Mouse (Mus musculus): ENCODE data around the gene Kcnh3. TPM values are rescaled to one million over a fixed set of nuclear protein-coding genes. Genes with fewer than 3 reads are reported as not detected.

Kcnh3 gene
- polyA plus RNA-seq, 1 experiment from 2014 or later, result 11.0 TPM

DNA sequence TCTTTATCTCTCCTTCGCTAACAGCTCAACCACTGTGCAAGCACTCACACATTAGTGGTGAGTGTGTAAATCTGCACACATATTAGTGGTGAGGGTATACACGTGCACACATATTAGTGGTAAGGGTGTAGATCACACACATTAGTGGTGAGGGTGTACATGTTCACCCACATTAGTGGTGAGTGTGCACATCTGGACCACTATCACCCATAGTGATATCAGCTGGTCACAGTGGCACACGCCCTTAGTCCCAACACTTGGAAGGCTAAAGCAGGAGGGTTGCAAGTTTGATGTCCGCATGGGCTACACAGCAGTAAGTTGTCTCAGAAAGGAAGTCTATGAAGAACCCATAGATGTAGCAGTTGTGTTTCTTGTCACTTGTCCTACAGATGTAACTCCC lies 7.0 kb upstream of the Kcnh3 start:
- TF ChIP-seq CTCF (IDR thresholded peaks at IDR 0.05), result no peak
- POLR2A ChIA-PET, result no interaction called here
- H3K27me3 ChIP-seq, result peaks cover 3% of the 10 kb centered on the region
- in situ Hi-C loops (cut with MboI; ENCODE audit: low pct_unique_long_range_greater_than_20kb), result no loop called here
- ATAC-seq (no peak), DNase-seq (ENCODE audit: low read depth, low spot score) (no peak)
- CTCF ChIA-PET, result no interaction called here

DNA sequence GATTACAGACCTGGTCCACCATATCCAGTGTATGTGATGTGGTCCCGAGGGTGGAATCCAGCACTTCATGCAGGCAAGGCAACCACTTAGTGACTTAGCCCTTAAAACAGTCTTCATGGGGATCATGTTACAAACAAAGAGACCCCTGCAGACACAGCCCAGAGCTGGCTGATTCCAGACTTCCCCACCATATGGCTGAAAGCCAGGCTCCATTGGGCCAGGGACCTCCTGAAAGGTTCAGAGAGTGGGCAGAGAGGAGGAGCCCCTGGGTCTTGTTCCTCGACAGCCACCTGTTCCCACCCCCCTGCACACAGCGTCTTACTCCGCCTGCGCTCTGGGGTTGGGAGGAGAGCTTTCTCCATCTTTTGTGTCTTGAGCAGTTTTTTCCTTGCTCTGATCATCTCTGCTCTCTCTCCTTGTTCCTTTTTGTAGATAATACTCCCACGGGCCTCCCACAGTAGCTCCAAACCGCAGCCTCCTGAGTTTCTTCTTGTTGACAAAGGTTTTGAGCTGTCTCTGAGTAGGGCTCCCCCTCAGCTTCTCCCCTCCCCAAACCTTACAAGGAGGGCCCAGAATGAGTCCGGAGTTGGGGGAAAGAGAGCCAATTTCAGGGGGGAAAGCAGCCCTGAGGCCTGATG lies 3.2 kb upstream of the Kcnh3 start:
- H3K27me3 ChIP-seq, result peaks cover 6% of the 10 kb centered on the region
- ChIA-PET POLR2A (no interaction called here), CTCF (no interaction called here)
- in situ Hi-C loops (cut with MboI; ENCODE audit: low pct_unique_long_range_greater_than_20kb), result no loop called here
- ATAC-seq (no peak), DNase-seq (ENCODE audit: low read depth, low spot score) (no peak)
- no peak for TF ChIP-seq CTCF (IDR thresholded peaks at IDR 0.05)

DNA sequence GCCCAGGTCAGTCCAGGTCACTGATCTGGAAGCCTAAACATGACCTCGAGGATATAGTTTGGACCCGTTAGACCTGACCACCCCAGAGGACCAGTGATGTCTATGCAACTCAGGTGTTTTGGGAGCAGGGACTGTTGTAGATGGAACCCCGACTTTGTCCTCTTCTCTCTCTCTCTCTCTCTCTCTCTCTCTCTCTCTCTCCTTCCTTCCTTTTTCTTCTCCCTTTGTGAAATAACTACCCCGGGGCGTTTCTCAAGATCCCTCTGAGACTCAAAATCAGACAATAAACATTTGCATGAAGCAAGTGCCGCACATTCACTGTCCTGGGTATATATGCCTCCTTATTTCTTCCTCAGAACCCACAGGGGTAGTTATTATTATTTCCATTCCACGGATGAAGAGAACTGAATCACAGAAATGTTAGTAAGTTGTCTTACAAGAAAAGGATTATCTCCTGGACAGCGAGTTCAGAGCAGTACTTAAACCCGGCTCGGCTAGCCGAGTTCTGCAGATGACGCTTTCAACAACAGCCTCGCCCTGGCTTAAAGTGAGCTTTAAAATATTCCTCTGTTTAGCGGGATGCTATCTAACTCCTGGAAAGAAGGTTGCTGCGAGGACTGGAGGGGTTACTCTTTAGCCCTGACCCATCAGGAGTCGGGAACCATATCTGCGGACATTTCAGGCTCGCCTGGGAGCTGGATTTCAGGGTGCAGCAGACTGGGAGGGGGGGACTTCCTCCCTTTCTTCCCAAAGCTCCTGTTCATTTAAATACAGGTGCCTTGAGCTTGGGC lies 1.7 kb upstream of the Kcnh3 start:
- ATAC-seq, result no peak
- H3K27me3 ChIP-seq, result peaks cover 6% of the 10 kb centered on the region
- no peak for TF ChIP-seq CTCF (IDR thresholded peaks at IDR 0.05)
- DNase-seq (ENCODE audit: low read depth, low spot score), result no peak
- ChIA-PET CTCF (no interaction called here), POLR2A (interaction anchor here (0.7 to 0.9 kb wide), 2 partner anchors 23 to 25 kb away, joined by 3 to 4 read pairs; no protein-coding TSS in a partner anchor)
- in situ Hi-C loops (cut with MboI; ENCODE audit: low pct_unique_long_range_greater_than_20kb), result no loop called here

DNA sequence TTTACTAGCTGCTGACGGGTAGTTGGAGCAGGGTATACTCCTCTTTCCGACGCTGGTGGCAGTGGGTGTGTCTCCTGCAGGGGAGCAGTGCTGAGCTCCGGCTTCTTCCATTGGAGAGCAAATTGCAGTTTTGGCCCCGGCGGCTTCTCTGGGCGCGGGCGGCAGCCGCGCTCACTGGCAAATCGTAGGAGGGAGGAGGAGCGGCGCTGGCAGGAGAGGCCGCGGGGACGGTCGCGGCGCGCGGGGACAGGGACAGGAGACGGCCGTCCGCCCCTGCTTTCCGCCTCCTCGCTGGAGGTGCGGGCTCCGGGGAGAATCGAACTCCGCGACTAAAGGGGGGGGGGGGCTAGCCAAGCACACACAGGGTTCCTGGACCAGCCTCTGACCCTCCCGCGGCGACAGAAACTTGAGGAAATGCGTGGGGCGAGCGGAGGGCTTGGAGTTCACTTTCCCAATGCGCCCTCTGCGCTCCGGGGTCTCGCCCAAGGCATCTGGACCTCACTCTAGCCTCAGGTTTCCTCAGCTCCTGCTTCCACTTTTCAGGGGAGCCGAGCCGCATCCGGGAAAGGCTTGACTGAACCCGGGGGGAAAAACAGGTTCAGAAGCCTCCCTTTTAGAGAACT lies 965 bp upstream of the Kcnh3 start:
- in situ Hi-C loops (cut with MboI; ENCODE audit: low pct_unique_long_range_greater_than_20kb), result no loop called here

DNA sequence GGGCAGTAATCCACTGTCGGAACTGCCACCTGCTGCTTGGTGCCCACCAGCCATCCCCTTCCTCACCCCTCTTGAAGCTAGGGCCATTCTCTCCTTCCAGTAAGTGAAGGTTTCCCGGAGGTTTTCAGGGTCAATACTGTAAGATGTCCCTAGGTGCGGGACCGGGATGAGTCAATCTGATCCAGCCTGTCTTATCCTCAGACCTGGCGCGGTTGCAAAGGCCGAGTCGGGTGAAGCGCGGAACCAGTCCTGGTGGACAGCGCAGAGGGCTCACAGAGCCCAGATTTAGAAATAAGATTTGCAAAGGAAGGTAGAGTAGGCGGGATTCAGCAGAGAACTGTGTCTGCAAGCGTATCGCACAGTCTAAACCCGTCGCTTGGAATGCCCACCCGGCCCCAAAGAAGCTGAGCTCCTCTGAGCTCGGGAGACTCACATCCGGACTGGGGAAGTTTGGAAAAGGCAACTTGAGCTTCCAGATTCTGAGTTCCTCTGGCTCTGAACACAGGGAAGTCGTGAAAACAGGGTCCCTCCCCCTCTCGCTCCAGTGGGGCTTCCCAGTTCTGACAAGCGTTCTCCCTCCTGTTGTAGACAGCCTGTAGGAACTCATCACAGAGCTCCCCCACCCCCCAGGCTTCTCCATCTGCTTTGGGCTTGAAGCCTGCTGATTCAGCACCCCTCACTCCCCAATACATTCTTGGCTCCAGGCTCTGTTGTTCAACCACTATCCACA lies 585 bp downstream of the Kcnh3 start:
- POLR2A ChIA-PET, result interaction anchor here (1.1 kb wide), 1 partner anchor 11 kb away, joined by 3 read pairs; no protein-coding TSS in a partner anchor
- DNase-seq (ENCODE audit: low read depth, low spot score) (no peak), ATAC-seq (no peak)
- H3K27me3 ChIP-seq, result peaks cover 6% of the 10 kb centered on the region
- CTCF ChIA-PET, result interaction anchor here (1.0 kb wide), 1 partner anchor 13 kb away, joined by 3 read pairs; no protein-coding TSS in a partner anchor
- TF ChIP-seq CTCF (IDR thresholded peaks at IDR 0.05), result no peak
- in situ Hi-C loops (cut with MboI; ENCODE audit: low pct_unique_long_range_greater_than_20kb), result no loop called here

More for the DNA sequence above, 965 bp upstream of the Kcnh3 start:
- H3K27me3 ChIP-seq, result peaks cover 6% of the 10 kb centered on the region
- TF ChIP-seq CTCF (IDR thresholded peaks at IDR 0.05), result no peak
- ATAC-seq (peak; percentile 12), DNase-seq (ENCODE audit: low read depth, low spot score) (no peak)
- ChIA-PET CTCF (no interaction called here), POLR2A (interaction anchor here (0.9 kb wide), 1 partner anchor 24 kb away, joined by 3 read pairs; no protein-coding TSS in a partner anchor)

DNA sequence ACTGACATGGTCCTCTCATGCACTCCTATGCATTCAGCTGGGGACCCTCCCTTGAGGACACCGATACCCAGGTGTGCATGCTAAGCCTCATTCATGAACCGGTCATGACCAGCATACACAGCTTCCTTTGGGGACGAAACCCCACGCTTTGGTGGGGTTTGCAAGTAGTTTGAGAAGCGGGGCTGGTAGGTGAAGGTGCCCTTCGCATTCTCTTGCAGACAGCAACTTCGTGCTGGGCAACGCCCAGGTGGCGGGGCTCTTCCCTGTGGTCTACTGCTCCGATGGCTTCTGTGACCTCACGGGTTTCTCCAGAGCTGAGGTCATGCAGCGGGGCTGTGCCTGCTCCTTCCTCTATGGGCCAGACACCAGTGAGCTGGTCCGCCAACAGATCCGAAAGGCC lies 1.4 kb downstream of the Kcnh3 start:
- TF ChIP-seq CTCF (IDR thresholded peaks at IDR 0.05), result no peak
- in situ Hi-C loops (cut with MboI; ENCODE audit: low pct_unique_long_range_greater_than_20kb), result no loop called here
- POLR2A ChIA-PET, result interaction anchor here (1.1 kb wide), 1 partner anchor 10 kb away, joined by 3 read pairs; no protein-coding TSS in a partner anchor
- DNase-seq (ENCODE audit: low read depth, low spot score) (no peak), ATAC-seq (no peak)
- CTCF ChIA-PET, result interaction anchor here (1.0 kb wide), 1 partner anchor 14 kb away, joined by 3 read pairs; no protein-coding TSS in a partner anchor
- H3K27me3 ChIP-seq, result peaks cover 6% of the 10 kb centered on the region

DNA sequence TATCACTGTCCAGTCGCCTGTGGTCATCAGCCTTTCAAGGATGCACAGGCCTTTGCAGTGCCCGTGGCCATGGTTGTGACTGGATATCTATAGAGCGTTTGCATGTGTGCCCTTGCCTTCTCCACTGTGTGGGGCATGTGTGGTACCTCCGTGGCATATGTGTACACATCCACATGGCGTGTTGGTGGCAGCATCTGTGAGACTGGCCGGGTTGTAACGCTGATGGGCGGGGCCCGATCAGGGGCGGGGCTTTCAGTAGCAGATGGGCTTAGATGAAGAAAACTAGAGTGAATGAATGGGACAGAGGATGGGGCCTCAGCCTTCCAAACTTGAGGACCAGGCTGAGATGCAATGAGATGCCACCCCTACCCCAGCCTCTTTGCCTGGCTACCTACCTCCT lies 7.3 kb downstream of the Kcnh3 start:
- ChIA-PET CTCF (no interaction called here), POLR2A (no interaction called here)
- H3K27me3 ChIP-seq, result no peaks in the 10 kb centered on the region
- in situ Hi-C loops (cut with MboI; ENCODE audit: low pct_unique_long_range_greater_than_20kb), result no loop called here
- ATAC-seq (no peak), DNase-seq (ENCODE audit: low read depth, low spot score) (no peak)
- no peak for TF ChIP-seq CTCF (IDR thresholded peaks at IDR 0.05)

DNA sequence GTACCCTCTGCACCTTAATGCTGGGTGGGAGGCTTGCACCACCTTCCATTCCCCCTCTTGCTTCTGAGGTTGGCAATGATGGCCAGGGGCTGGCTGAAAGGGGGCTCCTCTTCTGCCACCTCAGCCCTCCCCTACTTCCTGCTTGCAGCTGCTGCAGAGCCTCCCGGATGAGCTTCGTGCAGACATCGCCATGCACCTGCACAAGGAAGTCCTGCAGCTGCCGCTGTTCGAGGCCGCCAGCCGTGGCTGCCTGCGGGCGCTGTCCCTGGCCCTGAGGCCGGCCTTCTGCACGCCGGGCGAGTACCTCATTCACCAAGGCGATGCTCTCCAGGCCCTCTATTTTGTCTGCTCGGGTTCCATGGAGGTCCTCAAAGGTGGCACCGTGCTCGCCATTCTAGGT lies 9.1 kb downstream of the Kcnh3 start:
- ATAC-seq (no peak), DNase-seq (ENCODE audit: low read depth, low spot score) (no peak)
- in situ Hi-C loops (cut with MboI; ENCODE audit: low pct_unique_long_range_greater_than_20kb), result no loop called here
- ChIA-PET CTCF (no interaction called here), POLR2A (no interaction called here)
- no peak for TF ChIP-seq CTCF (IDR thresholded peaks at IDR 0.05)
- no peaks in the 10 kb centered on the region for H3K27me3 ChIP-seq

DNA sequence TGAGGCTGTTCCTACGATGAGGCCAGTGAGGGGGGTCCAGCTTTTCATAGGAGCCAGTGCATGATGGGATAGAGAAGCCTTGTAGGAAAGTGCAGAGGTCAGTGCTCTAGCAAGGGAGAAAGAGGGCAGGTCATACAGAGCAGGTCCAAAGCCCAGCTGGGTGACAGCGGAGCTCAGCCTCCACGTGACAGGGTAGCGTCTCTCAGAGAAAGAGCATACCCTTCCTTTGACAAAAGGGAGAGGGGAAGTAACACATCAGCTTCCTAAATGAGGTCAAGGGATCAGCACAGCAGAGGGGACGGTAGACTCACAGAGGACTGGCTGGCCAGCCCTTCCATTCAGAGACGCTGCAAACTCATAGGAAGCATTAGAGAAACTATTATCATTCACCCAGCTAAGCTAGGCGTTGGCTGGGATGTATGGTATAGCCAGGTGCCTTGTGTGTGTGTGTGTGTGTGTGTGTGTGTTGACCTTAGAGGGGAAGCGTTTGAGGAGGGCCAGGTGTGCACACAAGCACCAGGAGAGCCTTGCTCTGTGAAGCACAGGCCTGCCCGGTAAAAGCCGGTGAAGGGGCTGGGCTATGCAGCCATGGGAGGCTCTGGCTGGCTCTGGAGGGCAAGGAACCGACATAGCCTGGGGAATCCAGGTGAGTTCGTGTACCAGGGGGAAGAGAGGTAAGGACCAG lies 9.8 kb downstream of the Kcnh3 start:
- ChIA-PET CTCF (no interaction called here), POLR2A (no interaction called here)
- no peak for ATAC-seq
- no peak for DNase-seq (ENCODE audit: low read depth, low spot score)
- H3K27me3 ChIP-seq, result no peaks in the 10 kb centered on the region
- TF ChIP-seq CTCF (IDR thresholded peaks at IDR 0.05), result no peak
- in situ Hi-C loops (cut with MboI; ENCODE audit: low pct_unique_long_range_greater_than_20kb), result no loop called here

DNA sequence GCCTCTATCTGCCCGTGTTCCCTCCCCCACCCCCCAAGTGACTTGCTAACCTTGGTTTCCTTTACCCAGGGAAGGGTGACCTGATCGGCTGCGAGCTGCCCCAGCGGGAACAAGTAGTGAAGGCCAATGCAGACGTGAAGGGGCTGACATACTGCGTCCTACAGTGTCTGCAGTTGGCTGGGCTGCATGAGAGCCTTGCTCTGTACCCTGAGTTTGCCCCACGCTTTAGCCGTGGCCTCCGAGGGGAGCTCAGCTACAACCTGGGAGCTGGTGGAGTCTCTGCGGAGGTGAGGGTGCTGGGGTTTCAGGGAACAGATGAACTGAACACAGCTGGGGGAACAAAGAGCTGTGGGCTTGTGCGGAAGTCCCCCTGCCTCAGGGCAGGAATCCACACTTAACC lies 13.3 kb downstream of the Kcnh3 start:
- no peaks in the 10 kb centered on the region for H3K27me3 ChIP-seq
- POLR2A ChIA-PET, result no interaction called here
- no peak for DNase-seq (ENCODE audit: low read depth, low spot score)
- in situ Hi-C loops (cut with MboI; ENCODE audit: low pct_unique_long_range_greater_than_20kb), result no loop called here
- no peak for TF ChIP-seq CTCF (IDR thresholded peaks at IDR 0.05)
- ATAC-seq, result no peak
- CTCF ChIA-PET, result interaction anchor here (0.6 kb wide), 1 partner anchor 199 kb away, joined by 3 read pairs; no protein-coding TSS in a partner anchor
